Mouse (Mus musculus): ENCODE data around the gene Cpne2. TPM values are rescaled to one million over a fixed set of nuclear protein-coding genes. Genes with fewer than 3 reads are reported as not detected.

Gene Cpne2
- polyA plus RNA-seq, 1 experiment from 2014 or later = 10.2 TPM

- H3K27ac ChIP-seq (ENCODE audit: low read depth) = no peak overlapping the region
- no peak overlapping the region for H3K4me2 ChIP-seq (ENCODE audit: low read length)
- no peaks in the 10 kb centered on the region for H3K36me3 ChIP-seq (ENCODE audit: control insufficient read depth, insufficient read depth, low read length)
- H3K9me3 ChIP-seq (ENCODE audit: control insufficient read depth, low read length) = no peaks in the 10 kb centered on the region
- H3K4me3 ChIP-seq (ENCODE audit: low read depth, low read length) = no peak overlapping the region
- DNase-seq (ENCODE audit: low spot score) (no peak), ATAC-seq (replicated peaks; ENCODE audit: low FRiP score, low TSS enrichment, low read depth) (no peak)
- 52% methylated on average over 5 of the region's 5 CpGs for WGBS
- no peak overlapping the region for H3K9ac ChIP-seq (ENCODE audit: low read length)
- H3K4me1 ChIP-seq (replicated peaks; ENCODE audit: control insufficient read depth, insufficient read depth, low read length) = no peaks in the 10 kb centered on the region
- no peaks in the 10 kb centered on the region for H3K27me3 ChIP-seq (replicated peaks; ENCODE audit: control insufficient read depth, insufficient read depth, low read length)
Measured at GRCm38 (mm10) chr8:94561256-94561655, 28.5 kb downstream of the Cpne2 start.

GRCm38 (mm10) chr8:94564421-94564820 is 31.6 kb downstream of the Cpne2 start:
- Histone ChIP-seq H3K36me3 (ENCODE audit: control insufficient read depth, insufficient read depth, low read length) (no peaks in the 10 kb centered on the region), H3K9ac (ENCODE audit: low read length) (no peak overlapping the region), H3K27me3 (replicated peaks; ENCODE audit: control insufficient read depth, insufficient read depth, low read length) (no peaks in the 10 kb centered on the region), H3K4me1 (replicated peaks; ENCODE audit: control insufficient read depth, insufficient read depth, low read length) (peaks cover 6% of the 10 kb centered on the region; the same call in 1 of the 2 replicates), H3K4me2 (ENCODE audit: low read length) (no peak overlapping the region), H3K9me3 (ENCODE audit: control insufficient read depth, low read length) (no peaks in the 10 kb centered on the region), H3K27ac (ENCODE audit: low read depth) (no peak overlapping the region), H3K4me3 (ENCODE audit: low read depth, low read length) (no peak overlapping the region)
- no peak for DNase-seq (ENCODE audit: low spot score)
- ATAC-seq (replicated peaks; ENCODE audit: low FRiP score, low TSS enrichment, low read depth) = no peak

- peaks cover 6% of the 10 kb centered on the region; the same call in 1 of the 2 replicates for H3K4me1 ChIP-seq (replicated peaks; ENCODE audit: control insufficient read depth, insufficient read depth, low read length)
- no peaks in the 10 kb centered on the region for H3K36me3 ChIP-seq (ENCODE audit: control insufficient read depth, insufficient read depth, low read length)
- DNase-seq (ENCODE audit: low spot score) (no peak), ATAC-seq (replicated peaks; ENCODE audit: low FRiP score, low TSS enrichment, low read depth) (no peak)
- WGBS = 73% methylated on average over 6 of the region's 6 CpGs
- H3K9ac ChIP-seq (ENCODE audit: low read length) = no peak overlapping the region
- no peak overlapping the region for H3K27ac ChIP-seq (ENCODE audit: low read depth)
- H3K4me2 ChIP-seq (ENCODE audit: low read length) = no peak overlapping the region
- H3K4me3 ChIP-seq (ENCODE audit: low read depth, low read length) = no peak overlapping the region
- no peaks in the 10 kb centered on the region for H3K27me3 ChIP-seq (replicated peaks; ENCODE audit: control insufficient read depth, insufficient read depth, low read length)
- H3K9me3 ChIP-seq (ENCODE audit: control insufficient read depth, low read length) = no peaks in the 10 kb centered on the region
Measured at GRCm38 (mm10) chr8:94566033-94566432, 33.2 kb downstream of the Cpne2 start.

- ATAC-seq (replicated peaks; ENCODE audit: low FRiP score, low TSS enrichment, low read depth) = no peak
- H3K27ac ChIP-seq (ENCODE audit: low read depth) = no peak overlapping the region
- no peak overlapping the region for H3K9ac ChIP-seq (ENCODE audit: low read length)
Measured at GRCm38 (mm10) chr8:94566446-94567158, 33.8 kb downstream of the Cpne2 start.

GRCm38 (mm10) chr8:94567159-94567849 is 34.5 kb downstream of the Cpne2 start:
- Histone ChIP-seq H3K4me2 (ENCODE audit: low read length) (no peak overlapping the region), H3K36me3 (ENCODE audit: control insufficient read depth, insufficient read depth, low read length) (no peaks in the 10 kb centered on the region), H3K4me3 (ENCODE audit: low read depth, low read length) (no peak overlapping the region), H3K4me1 (replicated peaks; ENCODE audit: control insufficient read depth, insufficient read depth, low read length) (peaks cover 6% of the 10 kb centered on the region; the same call in 1 of the 2 replicates), H3K9me3 (ENCODE audit: control insufficient read depth, low read length) (no peaks in the 10 kb centered on the region), H3K27me3 (replicated peaks; ENCODE audit: control insufficient read depth, insufficient read depth, low read length) (no peaks in the 10 kb centered on the region), H3K9ac (ENCODE audit: low read length) (no peak overlapping the region), H3K27ac (ENCODE audit: low read depth) (no peak overlapping the region)
- WGBS = 68% methylated on average over 8 of the region's 8 CpGs
- DNase-seq (ENCODE audit: low spot score) = no peak
- ATAC-seq (replicated peaks; ENCODE audit: low FRiP score, low TSS enrichment, low read depth) = 0 out of 2 replicates have a peak, but pooled peaks have one; percentile 41

More at GRCm38 (mm10) chr8:94566446-94567158, 33.8 kb downstream of the Cpne2 start:
- Histone ChIP-seq H3K9me3 (ENCODE audit: control insufficient read depth, low read length) (no peaks in the 10 kb centered on the region), H3K4me2 (ENCODE audit: low read length) (no peak overlapping the region), H3K4me1 (replicated peaks; ENCODE audit: control insufficient read depth, insufficient read depth, low read length) (peaks cover 6% of the 10 kb centered on the region; the same call in 1 of the 2 replicates), H3K27me3 (replicated peaks; ENCODE audit: control insufficient read depth, insufficient read depth, low read length) (no peaks in the 10 kb centered on the region), H3K4me3 (ENCODE audit: low read depth, low read length) (no peak overlapping the region), H3K36me3 (ENCODE audit: control insufficient read depth, insufficient read depth, low read length) (no peaks in the 10 kb centered on the region)
- no peak for DNase-seq (ENCODE audit: low spot score)
- 55% methylated on average over 15 of the region's 15 CpGs for WGBS

GRCm38 (mm10) chr8:94568098-94568497 is 35.3 kb downstream of the Cpne2 start:
- Histone ChIP-seq H3K27ac (ENCODE audit: low read depth) (no peak overlapping the region), H3K36me3 (ENCODE audit: control insufficient read depth, insufficient read depth, low read length) (no peaks in the 10 kb centered on the region), H3K4me1 (replicated peaks; ENCODE audit: control insufficient read depth, insufficient read depth, low read length) (peaks cover 6% of the 10 kb centered on the region; the same call in 1 of the 2 replicates), H3K4me3 (ENCODE audit: low read depth, low read length) (no peak overlapping the region), H3K27me3 (replicated peaks; ENCODE audit: control insufficient read depth, insufficient read depth, low read length) (no peaks in the 10 kb centered on the region), H3K9me3 (ENCODE audit: control insufficient read depth, low read length) (no peaks in the 10 kb centered on the region), H3K4me2 (ENCODE audit: low read length) (no peak overlapping the region), H3K9ac (ENCODE audit: low read length) (no peak overlapping the region)
- ATAC-seq (replicated peaks; ENCODE audit: low FRiP score, low TSS enrichment, low read depth) = no peak
- DNase-seq (ENCODE audit: low spot score) = no peak
- WGBS = 88% methylated on average over 8 of the region's 8 CpGs

- Histone ChIP-seq H3K27ac (ENCODE audit: low read depth) (no peak overlapping the region), H3K27me3 (replicated peaks; ENCODE audit: control insufficient read depth, insufficient read depth, low read length) (no peaks in the 10 kb centered on the region), H3K4me1 (replicated peaks; ENCODE audit: control insufficient read depth, insufficient read depth, low read length) (peaks cover 6% of the 10 kb centered on the region; the same call in 1 of the 2 replicates), H3K36me3 (ENCODE audit: control insufficient read depth, insufficient read depth, low read length) (peaks cover 11% of the 10 kb centered on the region), H3K9me3 (ENCODE audit: control insufficient read depth, low read length) (no peaks in the 10 kb centered on the region), H3K4me3 (ENCODE audit: low read depth, low read length) (no peak overlapping the region), H3K4me2 (ENCODE audit: low read length) (no peak overlapping the region), H3K9ac (ENCODE audit: low read length) (no peak overlapping the region)
- WGBS = 68% methylated on average over 1 of the region's 1 CpGs
- ATAC-seq (replicated peaks; ENCODE audit: low FRiP score, low TSS enrichment, low read depth) = no peak
- no peak for DNase-seq (ENCODE audit: low spot score)
Measured at GRCm38 (mm10) chr8:94569419-94569818, 36.6 kb downstream of the Cpne2 start.

GRCm38 (mm10) chr8:94571896-94572295 is 39.1 kb downstream of the Cpne2 start:
- Histone ChIP-seq H3K4me1 (replicated peaks; ENCODE audit: control insufficient read depth, insufficient read depth, low read length) (peaks cover 5% of the 10 kb centered on the region; the same call in 1 of the 2 replicates), H3K9me3 (ENCODE audit: control insufficient read depth, low read length) (no peaks in the 10 kb centered on the region), H3K27me3 (replicated peaks; ENCODE audit: control insufficient read depth, insufficient read depth, low read length) (no peaks in the 10 kb centered on the region), H3K27ac (ENCODE audit: low read depth) (no peak overlapping the region), H3K36me3 (ENCODE audit: control insufficient read depth, insufficient read depth, low read length) (peaks cover 36% of the 10 kb centered on the region), H3K4me2 (ENCODE audit: low read length) (no peak overlapping the region), H3K9ac (ENCODE audit: low read length) (no peak overlapping the region), H3K4me3 (ENCODE audit: low read depth, low read length) (no peak overlapping the region)
- WGBS = 70% methylated on average over 2 of the region's 2 CpGs
- DNase-seq (ENCODE audit: low spot score) (no peak), ATAC-seq (replicated peaks; ENCODE audit: low FRiP score, low TSS enrichment, low read depth) (no peak)
